Mouse (Mus musculus) cerebellum, postnatal 14 days (tissue): Measurements from ENCODE around the gene Pomt2.

Experiments used
- DNase-seq, 2 experiments: peaks; one replicate each; pipeline ENCODE4 v3.0.0; 2021; ENCODE audit warnings: mixed read lengths in 2 of 2

The Pomt2 gene

GRCm38 (mm10) chr12:87121918-87122589 lies 25.7 kb downstream of the Pomt2 start:
- DNase-seq: no peak

- peak; percentile 54 to 56 for DNase-seq
These were observed 40.3 kb downstream of the Pomt2 start for GRCm38 (mm10) chr12:87107357-87107977.

GRCm38 (mm10) chr12:87104796-87105195 lies 43.0 kb downstream of the Pomt2 start:
- peak in 1 of 2 experiments; percentile 59 for DNase-seq

- DNase-seq: peak in 1 of 2 experiments; percentile 43
These were observed 44.3 kb downstream of the Pomt2 start for GRCm38 (mm10) chr12:87103471-87103870.

- DNase-seq: no peak
These were observed 45.6 kb downstream of the Pomt2 start, which contains the start of gene Ngb for GRCm38 (mm10) chr12:87102165-87102631. Gene Ngb, minus strand, starts transcription at chr12:87102539.

GRCm38 (mm10) chr12:87100331-87100730 lies 47.4 kb downstream of the Pomt2 start:
- peak in 1 of 2 experiments; percentile 42 for DNase-seq

GRCm38 (mm10) chr12:87093671-87094070 lies 54.1 kb downstream of the Pomt2 start:
- DNase-seq: no peak

- DNase-seq: peak; percentile 35 to 53
These were observed 54.5 kb downstream of the Pomt2 start for GRCm38 (mm10) chr12:87093249-87093648.

GRCm38 (mm10) chr12:87091916-87092315 lies 55.9 kb downstream of the Pomt2 start:
- no peak for DNase-seq

- DNase-seq: no peak
These were observed 58.1 kb downstream of the Pomt2 start for GRCm38 (mm10) chr12:87089701-87090100.

- no peak for DNase-seq
These were observed 58.5 kb downstream of the Pomt2 start for GRCm38 (mm10) chr12:87089255-87089654.

- peak in 1 of 2 experiments; percentile 64 for DNase-seq
These were observed 59.4 kb downstream of the Pomt2 start for GRCm38 (mm10) chr12:87088331-87088730.

- DNase-seq: no peak
These were observed 60.5 kb downstream of the Pomt2 start for GRCm38 (mm10) chr12:87087236-87087635.

GRCm38 (mm10) chr12:87082797-87083196 lies 65.0 kb downstream of the Pomt2 start:
- DNase-seq: no peak

- DNase-seq: no peak
These were observed 71.2 kb downstream of the Pomt2 start for GRCm38 (mm10) chr12:87076610-87077009.

GRCm38 (mm10) chr12:87070520-87070919 lies 77.2 kb downstream of the Pomt2 start:
- DNase-seq: peak in 1 of 2 experiments; percentile 38

GRCm38 (mm10) chr12:87066429-87066828 lies 81.3 kb downstream of the Pomt2 start:
- peak in 1 of 2 experiments; percentile 26 for DNase-seq

GRCm38 (mm10) chr12:87065446-87065845 lies 82.3 kb downstream of the Pomt2 start:
- peak; percentile 74 to 76 for DNase-seq

GRCm38 (mm10) chr12:87057066-87057465 lies 90.7 kb downstream of the Pomt2 start:
- DNase-seq: no peak
